Mouse (Mus musculus) left cerebral cortex, postnatal 4 days (tissue): ENCODE measurements at regions not wholly inside any gene's neighbourhood (a gene's known extent, or its start where the extent isn't known, plus 50 kb on each side); places are given as distances from the start of the nearest gene placed in this dataset.

ENCODE experiments used
- DNase-seq: peaks from one replicate; pipeline ENCODE4 v3.0.0-alpha.2; 2022
- intact Hi-C: fragments of 180-260 bp; cut with DNase I; formaldehyde crosslinking; loops from one replicate; pipeline ENCODE4 v1.15.1; 2025

DNA sequence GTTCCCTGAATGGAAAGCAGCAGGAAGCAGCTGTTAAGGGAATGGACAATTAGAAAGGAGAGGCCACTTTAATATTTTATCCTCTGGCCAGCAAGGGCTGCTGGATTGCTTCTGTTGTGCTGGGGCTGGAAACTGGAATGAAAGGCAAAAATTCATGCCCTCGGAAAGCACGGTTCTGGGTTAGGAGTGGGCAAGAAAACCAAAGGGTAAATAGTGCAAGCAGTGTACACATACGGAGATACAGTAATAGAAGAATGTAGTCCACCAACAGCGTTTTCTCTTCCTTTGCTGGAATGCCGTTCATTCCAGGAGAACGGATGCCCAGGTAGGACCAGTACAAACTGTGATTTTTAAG is 50.8 kb upstream of the Zfr start:
- DNase-seq: no peak
- intact Hi-C loops: no loop called here

- DNase-seq: peak; percentile 87
- intact Hi-C loops: no loop called here
Observed at GRCm38 (mm10) chr15:12066176-12066856, 51.3 kb upstream of the Zfr start.

- DNase-seq: no peak
- intact Hi-C loops: no loop called here
Observed at GRCm38 (mm10) chr15:12054870-12055269, 58.1 kb upstream of the Sub1 start.

DNA sequence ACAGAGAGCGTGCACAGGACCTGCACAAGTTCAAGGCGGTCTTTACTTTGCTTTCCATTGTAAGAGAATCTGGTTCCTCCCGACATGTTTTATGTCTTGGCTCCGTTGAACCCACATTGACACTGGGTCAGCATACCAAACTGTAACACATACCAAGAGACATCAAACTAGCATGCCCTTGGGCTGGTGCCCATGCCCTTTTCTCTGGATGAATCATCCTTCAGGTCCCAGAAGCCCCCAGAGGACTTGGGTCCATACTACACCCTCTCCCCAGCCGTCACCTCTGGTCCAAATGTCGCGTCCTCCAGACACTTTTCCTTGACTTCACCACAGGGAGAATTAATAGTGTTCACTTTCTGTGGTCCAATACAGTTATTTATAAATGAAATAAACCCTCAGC is 56.8 kb upstream of the Sub1 start:
- intact Hi-C loops: no loop called here

GRCm38 (mm10) chr15:12048965-12049364 is 52.2 kb upstream of the Sub1 start:
- intact Hi-C loops: no loop called here
- DNase-seq: no peak

More for the DNA sequence above, 56.8 kb upstream of the Sub1 start:
- no peak for DNase-seq

GRCm38 (mm10) chr15:12048214-12048507 is 51.4 kb upstream of the Sub1 start:
- DNase-seq: no peak

GRCm38 (mm10) chr15:12047349-12048213 is 50.8 kb upstream of the Sub1 start:
- intact Hi-C loops: no loop called here
- no peak for DNase-seq

More at GRCm38 (mm10) chr15:12048214-12048507, 51.4 kb upstream of the Sub1 start:
- intact Hi-C loops: no loop called here
